Mouse (Mus musculus): ENCODE results near the gene Tspan11.

DNA sequence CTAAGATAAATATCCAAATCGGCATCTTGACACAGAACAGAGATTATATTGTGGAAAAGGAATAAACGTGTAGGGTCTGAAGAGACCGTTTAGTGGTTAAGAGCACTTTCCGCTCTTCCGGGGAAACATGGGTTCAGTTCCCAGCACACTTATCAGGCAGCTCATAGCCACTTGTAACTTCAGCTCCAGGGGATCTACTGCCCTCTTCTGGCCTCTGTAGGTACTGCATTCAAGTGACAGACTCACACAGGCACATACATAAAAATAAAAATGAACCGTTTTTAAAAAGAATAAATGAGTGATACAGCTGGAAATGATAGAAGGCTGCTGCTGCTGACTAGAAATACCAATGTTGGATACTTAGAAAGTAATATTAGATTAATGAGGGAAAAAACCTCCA, 7.9 kb upstream of the Tspan11 start:
- TF ChIP-seq POLR2A (IDR thresholded peaks at IDR 0.05; ENCODE audit: borderline replicate concordance, low read depth, low read length) (no peak), CTCF (IDR thresholded peaks at IDR 0.05; ENCODE audit: low read depth, low read length) (no peak)
